Mouse (Mus musculus) stomach, embryonic 16.5 days (tissue): ENCODE measurements around the gene Sept11. TPM values are rescaled to one million over a fixed set of nuclear protein-coding genes. Genes with fewer than 3 reads are reported as not detected.

Experiments used
- polyA plus RNA-seq: library from polyadenylated mRNA; unstranded; fragments of >200 nt; fragmentation: Nextera tagmentation; extraction: Ambion mirVana; gene quantifications from 2 replicates; pipeline ENCODE4 v1.2.1, GENCODE M21; 2015

Sept11 gene
- polyA plus RNA-seq, 1 experiment from 2014 or later, result 146 TPM

Other genes with a start within 250 kb of the Sept11 start
- gene Sowahb, start 48.4 kb upstream of the Sept11 start, polyA plus RNA-seq, result 1.8 and 2.0 TPM in 2 replicates
- 56.9 and 63.8 TPM in 2 replicates for gene Ccni, start 113.1 kb downstream of the Sept11 start, polyA plus RNA-seq
- gene 2010109A12Rik, start 113.1 kb downstream of the Sept11 start, polyA plus RNA-seq, result 1.2 and 1.6 TPM in 2 replicates
- gene Ccng2, start 173.8 kb downstream of the Sept11 start, polyA plus RNA-seq, result 32.3 and 32.5 TPM in 2 replicates